Mouse (Mus musculus) erythroblast, embryonic 14.5 days (primary cell): ENCODE data around the gene Gm1673.

Experiments used
- GATA1 ChIP-seq: IDR thresholded peaks from 2 replicates; pipeline ENCODE4 v1.6.1; 2012; ENCODE audit warnings: low read length, inconsistent platforms, mixed read lengths
- TAL1 ChIP-seq: IDR thresholded peaks from 3 replicates; pipeline ENCODE4 v1.6.1; 2012; ENCODE audit warnings: low read length, inconsistent platforms, mixed read lengths

DNA sequence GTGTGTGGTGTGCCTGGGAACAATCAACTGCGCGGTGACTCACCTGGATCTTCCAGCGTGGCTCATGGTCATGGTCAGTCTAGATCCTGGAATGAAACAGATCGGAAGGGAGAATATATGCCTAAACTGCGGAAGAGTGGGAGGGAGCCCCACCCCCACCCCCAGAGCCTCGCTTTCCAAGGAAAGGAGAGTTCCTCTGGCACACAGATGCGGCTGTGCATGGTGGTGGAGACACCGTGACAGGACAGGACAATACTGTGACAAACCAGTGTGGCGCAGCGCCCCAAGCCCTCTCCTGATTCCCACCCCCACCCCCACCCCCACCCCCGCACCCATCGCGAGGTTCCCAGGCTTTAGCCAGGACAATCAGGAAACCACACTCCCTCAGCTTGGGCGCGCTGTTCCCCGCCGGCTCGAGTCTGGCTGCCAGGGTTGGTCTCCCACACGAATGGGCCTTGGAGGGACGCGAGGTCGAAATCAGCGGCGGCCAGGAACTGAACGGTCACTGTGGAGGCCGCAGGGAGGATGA is 438 bp upstream of the Gm1673 start:
- TF ChIP-seq GATA1 (no peak), TAL1 (no peak)
